Mouse (Mus musculus): Measurements from ENCODE around the gene Hpcal1. TPM values are rescaled to one million over a fixed set of nuclear protein-coding genes. Genes with fewer than 3 reads are reported as not detected.

The Hpcal1 gene
- polyA plus RNA-seq, 1 experiment from 2014 or later, result 145 TPM

DNA sequence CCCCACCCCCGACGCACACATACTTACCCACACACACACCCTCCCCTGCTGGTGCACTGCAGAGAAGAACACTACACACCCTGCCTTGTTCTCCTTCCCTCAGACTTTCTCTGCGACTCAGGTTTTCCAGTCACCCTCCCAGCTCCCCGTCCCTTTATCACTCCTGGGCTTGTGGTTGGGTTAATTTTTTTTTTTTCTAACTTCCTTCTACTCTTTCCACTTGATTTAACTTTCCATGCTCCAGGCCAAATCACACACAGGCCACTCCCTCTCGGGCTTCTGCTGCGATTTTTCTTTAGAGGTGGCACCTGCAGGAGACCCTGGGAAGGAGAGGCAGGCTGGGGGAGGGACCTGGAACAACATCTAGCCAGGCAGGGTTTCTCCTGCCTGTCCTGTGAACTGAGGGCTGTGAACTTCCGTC is 24.7 kb upstream of the Hpcal1 start:
- 46% methylated on average over 7 of the region's 7 CpGs for WGBS
- no peak overlapping the region for H3K4me2 ChIP-seq (replicated peaks; ENCODE audit: low read depth, low read length)
- no peak for TF ChIP-seq EP300 (IDR thresholded peaks at IDR 0.05)
- TF ChIP-seq CTCF (IDR thresholded peaks at IDR 0.05), result no peak
- H3K27ac ChIP-seq (ENCODE audit: low read length), result no peak overlapping the region
- DNase-seq (ENCODE audit: low spot score) (peak; percentile 36), ATAC-seq (peak; percentile 56)
- no peaks in the 10 kb centered on the region for H3K27me3 ChIP-seq (replicated peaks; ENCODE audit: insufficient read depth, low read length)
- H3K9me3 ChIP-seq (ENCODE audit: low read length), result no peaks in the 10 kb centered on the region
- H3K4me3 ChIP-seq (ENCODE audit: low read depth, low read length), result no peak overlapping the region
- no peaks in the 10 kb centered on the region for H3K36me3 ChIP-seq (ENCODE audit: insufficient read depth, low read length)
- H3K4me1 ChIP-seq (ENCODE audit: insufficient read depth, low read depth, low read length), result no peaks in the 10 kb centered on the region
- H3K9ac ChIP-seq (replicated peaks; ENCODE audit: low read depth), result no peak overlapping the region

DNA sequence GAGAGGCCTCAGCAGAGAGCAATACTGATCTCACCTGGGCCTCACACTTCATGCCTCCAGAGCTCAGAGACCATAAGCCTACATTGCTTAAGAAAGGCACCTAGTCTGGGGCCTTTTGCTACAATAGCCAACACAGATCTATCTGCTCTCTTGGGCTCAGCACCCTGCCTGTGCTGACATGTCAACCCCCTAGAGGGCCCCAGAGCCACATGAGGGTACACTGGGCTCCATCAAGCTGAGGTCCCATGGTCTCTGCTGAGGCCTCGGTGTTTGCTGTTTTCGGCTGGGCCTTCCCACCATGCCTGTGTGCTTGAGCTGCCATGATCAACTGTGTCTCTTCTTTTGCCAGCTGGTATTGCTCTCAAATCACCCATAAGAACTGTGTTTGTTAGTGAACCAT is 24.0 kb upstream of the Hpcal1 start:
- TF ChIP-seq CTCF (IDR thresholded peaks at IDR 0.05), result peak; percentile 76
- no peak for TF ChIP-seq EP300 (IDR thresholded peaks at IDR 0.05)

DNA sequence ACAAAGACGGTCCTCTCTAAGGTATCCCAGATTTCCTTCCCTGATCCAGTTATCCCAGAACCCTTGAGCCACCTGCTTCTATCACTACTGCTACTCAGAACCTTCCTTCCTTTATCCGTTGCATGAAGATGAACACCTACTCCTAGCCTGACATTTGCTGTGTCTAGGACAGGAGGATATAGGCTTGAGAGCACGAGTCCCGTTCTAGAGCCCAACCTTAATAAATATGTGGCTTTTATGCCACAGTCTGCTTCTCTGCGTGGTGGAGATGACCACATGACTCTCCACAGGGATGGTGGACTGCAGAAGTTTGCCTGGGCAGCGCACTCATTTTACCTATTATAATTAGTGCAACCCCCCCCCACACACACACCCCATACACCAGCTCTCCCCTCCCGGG is 16.9 kb upstream of the Hpcal1 start:
- no peak overlapping the region for H3K4me3 ChIP-seq (ENCODE audit: low read depth, low read length)
- no peaks in the 10 kb centered on the region for H3K36me3 ChIP-seq (ENCODE audit: insufficient read depth, low read length)
- DNase-seq (ENCODE audit: low spot score) (no peak), ATAC-seq (no peak)
- TF ChIP-seq CTCF (IDR thresholded peaks at IDR 0.05), result no peak
- no peak for TF ChIP-seq EP300 (IDR thresholded peaks at IDR 0.05)
- H3K27me3 ChIP-seq (replicated peaks; ENCODE audit: insufficient read depth, low read length), result no peaks in the 10 kb centered on the region
- H3K9me3 ChIP-seq (ENCODE audit: low read length), result no peaks in the 10 kb centered on the region
- H3K9ac ChIP-seq (replicated peaks; ENCODE audit: low read depth), result no peak overlapping the region
- H3K4me1 ChIP-seq (ENCODE audit: insufficient read depth, low read depth, low read length), result no peaks in the 10 kb centered on the region
- WGBS, result 49% methylated on average over 7 of the region's 7 CpGs
- no peak overlapping the region for H3K27ac ChIP-seq (ENCODE audit: low read length)
- no peak overlapping the region for H3K4me2 ChIP-seq (replicated peaks; ENCODE audit: low read depth, low read length)

More for the DNA sequence above, 24.0 kb upstream of the Hpcal1 start:
- DNase-seq (ENCODE audit: low spot score) (peak; percentile 45), ATAC-seq (peak; percentile 67)
- Histone ChIP-seq H3K27me3 (replicated peaks; ENCODE audit: insufficient read depth, low read length) (no peaks in the 10 kb centered on the region), H3K4me2 (replicated peaks; ENCODE audit: low read depth, low read length) (no peak overlapping the region), H3K9me3 (ENCODE audit: low read length) (no peaks in the 10 kb centered on the region), H3K36me3 (ENCODE audit: insufficient read depth, low read length) (no peaks in the 10 kb centered on the region), H3K27ac (ENCODE audit: low read length) (no peak overlapping the region), H3K4me3 (ENCODE audit: low read depth, low read length) (no peak overlapping the region), H3K4me1 (ENCODE audit: insufficient read depth, low read depth, low read length) (no peaks in the 10 kb centered on the region), H3K9ac (replicated peaks; ENCODE audit: low read depth) (no peak overlapping the region)
- WGBS, result 66% methylated on average over 2 of the region's 2 CpGs

DNA sequence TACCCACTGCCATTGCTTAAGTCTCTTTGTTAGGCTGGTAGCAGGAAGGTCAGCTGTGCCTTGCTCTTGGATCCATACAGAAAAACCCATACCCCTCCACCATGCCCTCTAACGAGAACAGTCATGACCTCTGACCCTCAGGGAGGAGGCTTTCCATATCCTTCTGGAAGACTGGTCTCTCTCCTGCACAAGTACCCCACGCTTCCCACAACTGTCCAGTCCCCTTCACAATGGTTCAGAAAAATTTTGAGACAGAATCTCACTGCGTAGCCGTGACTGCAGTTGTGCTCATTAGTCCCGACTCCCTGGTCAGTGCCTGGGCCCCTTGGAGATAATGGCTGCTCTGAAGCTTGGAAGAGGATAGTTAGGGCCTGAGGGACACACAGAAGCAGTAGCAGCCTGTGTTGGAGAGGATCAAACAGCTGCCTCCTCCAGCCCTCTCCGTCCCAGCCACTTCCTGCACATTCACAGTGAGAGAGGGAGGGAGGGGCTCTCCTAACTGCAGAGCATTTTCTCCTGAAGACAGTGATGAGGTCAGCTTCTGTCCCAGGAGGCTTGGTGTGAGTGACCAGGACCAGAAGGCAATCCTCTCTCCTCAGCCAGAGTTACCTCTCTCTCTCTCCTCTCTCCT is 16.4 kb upstream of the Hpcal1 start:
- 43% methylated on average over 6 of the region's 6 CpGs for WGBS
- Histone ChIP-seq H3K9ac (replicated peaks; ENCODE audit: low read depth) (no peak overlapping the region), H3K4me3 (ENCODE audit: low read depth, low read length) (no peak overlapping the region), H3K27me3 (replicated peaks; ENCODE audit: insufficient read depth, low read length) (no peaks in the 10 kb centered on the region), H3K27ac (ENCODE audit: low read length) (no peak overlapping the region), H3K36me3 (ENCODE audit: insufficient read depth, low read length) (no peaks in the 10 kb centered on the region), H3K4me2 (replicated peaks; ENCODE audit: low read depth, low read length) (no peak overlapping the region), H3K9me3 (ENCODE audit: low read length) (no peaks in the 10 kb centered on the region), H3K4me1 (ENCODE audit: insufficient read depth, low read depth, low read length) (no peaks in the 10 kb centered on the region)
- DNase-seq (ENCODE audit: low spot score), result peak; percentile 9
- no peak for TF ChIP-seq CTCF (IDR thresholded peaks at IDR 0.05)
- peak; percentile 37; the same call in 1 of the 2 replicates for ATAC-seq

DNA sequence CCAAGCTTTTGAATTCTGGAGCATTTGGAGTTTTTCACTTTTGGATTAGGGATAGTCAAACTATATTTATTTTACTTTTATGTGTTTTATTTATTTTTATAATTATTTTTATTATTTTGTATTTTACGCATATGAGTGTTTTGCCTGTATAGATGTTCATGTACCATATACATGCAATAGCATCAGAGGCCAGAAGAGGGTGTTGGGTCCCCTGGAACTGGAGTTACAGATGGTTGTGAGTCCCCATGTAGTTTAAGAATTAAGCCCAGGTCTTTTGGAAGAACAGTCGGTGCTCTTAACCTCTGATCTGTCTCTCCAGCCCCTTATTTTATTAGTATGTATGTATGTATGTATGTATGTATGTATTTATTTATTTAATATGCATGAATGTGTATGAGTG is 12.9 kb upstream of the Hpcal1 start:
- no peak for ATAC-seq
- Histone ChIP-seq H3K4me2 (replicated peaks; ENCODE audit: low read depth, low read length) (no peak overlapping the region), H3K27ac (ENCODE audit: low read length) (no peak overlapping the region), H3K4me3 (ENCODE audit: low read depth, low read length) (no peak overlapping the region), H3K9me3 (ENCODE audit: low read length) (no peaks in the 10 kb centered on the region), H3K9ac (replicated peaks; ENCODE audit: low read depth) (no peak overlapping the region), H3K4me1 (ENCODE audit: insufficient read depth, low read depth, low read length) (no peaks in the 10 kb centered on the region), H3K36me3 (ENCODE audit: insufficient read depth, low read length) (no peaks in the 10 kb centered on the region), H3K27me3 (replicated peaks; ENCODE audit: insufficient read depth, low read length) (no peaks in the 10 kb centered on the region)
- DNase-seq (ENCODE audit: low spot score), result peak; percentile 17
- 84% methylated on average over 2 of the region's 2 CpGs for WGBS
- no peak for TF ChIP-seq EP300 (IDR thresholded peaks at IDR 0.05)
- TF ChIP-seq CTCF (IDR thresholded peaks at IDR 0.05), result peak; percentile 63

DNA sequence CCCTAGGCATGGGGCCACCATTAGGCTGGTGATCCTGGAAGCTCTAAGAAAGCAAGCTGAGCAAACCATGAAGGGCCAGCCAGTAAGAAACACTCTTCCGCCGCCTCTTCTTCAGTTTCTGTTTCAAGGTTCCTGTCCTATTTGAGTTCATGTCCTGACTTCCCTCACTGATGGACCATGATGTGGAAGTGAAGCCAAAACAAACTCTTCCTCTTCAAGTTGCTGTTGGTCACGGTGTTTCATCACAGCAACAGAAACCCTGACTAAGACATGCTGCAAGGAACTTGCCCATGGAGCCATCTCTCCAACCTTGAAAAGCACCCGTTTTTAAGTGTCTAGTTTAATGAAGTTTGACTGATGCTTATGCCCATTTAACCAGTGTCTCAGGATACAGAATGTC is 11.1 kb upstream of the Hpcal1 start:
- H3K4me3 ChIP-seq (ENCODE audit: low read depth, low read length), result no peak overlapping the region
- TF ChIP-seq CTCF (IDR thresholded peaks at IDR 0.05), result no peak
- no peak for TF ChIP-seq EP300 (IDR thresholded peaks at IDR 0.05)
- DNase-seq (ENCODE audit: low spot score) (peak; percentile 53), ATAC-seq (no peak)
- WGBS, result 81% methylated on average over 4 of the region's 4 CpGs
- H3K27me3 ChIP-seq (replicated peaks; ENCODE audit: insufficient read depth, low read length), result no peaks in the 10 kb centered on the region
- no peaks in the 10 kb centered on the region for H3K4me1 ChIP-seq (ENCODE audit: insufficient read depth, low read depth, low read length)
- no peaks in the 10 kb centered on the region for H3K36me3 ChIP-seq (ENCODE audit: insufficient read depth, low read length)
- H3K9ac ChIP-seq (replicated peaks; ENCODE audit: low read depth), result no peak overlapping the region
- H3K27ac ChIP-seq (ENCODE audit: low read length), result no peak overlapping the region
- no peaks in the 10 kb centered on the region for H3K9me3 ChIP-seq (ENCODE audit: low read length)
- H3K4me2 ChIP-seq (replicated peaks; ENCODE audit: low read depth, low read length), result no peak overlapping the region

Measured in lung, postnatal 0 days (tissue).